Mouse (Mus musculus): ENCODE measurements around the gene Kat6b.
A peak's percentile ranks its signal among the peaks of the same experiment; 100 is the strongest.

Kat6b gene

DNA sequence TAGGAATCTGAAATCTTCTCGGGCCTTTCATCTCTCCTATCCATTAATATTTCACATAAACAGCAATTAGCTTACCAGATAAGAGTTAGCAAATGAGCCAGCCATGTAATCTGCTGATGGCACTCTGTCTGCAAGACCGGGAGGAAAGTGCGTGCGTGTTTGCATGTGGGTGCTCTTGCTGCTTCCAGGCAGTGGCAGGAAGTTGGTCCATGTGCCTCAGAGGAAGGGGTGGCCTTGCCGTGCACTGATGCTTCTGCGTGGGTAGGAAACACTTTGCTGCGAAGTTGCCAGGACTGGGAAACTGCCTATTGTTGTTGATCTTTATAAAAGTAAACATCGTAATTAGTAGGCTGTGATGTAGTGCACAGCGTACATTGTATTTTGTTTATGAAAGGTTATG lies 42.0 kb downstream of the Kat6b start:
- DNase-seq (ENCODE audit: low read depth, low spot score) = no peak

DNA sequence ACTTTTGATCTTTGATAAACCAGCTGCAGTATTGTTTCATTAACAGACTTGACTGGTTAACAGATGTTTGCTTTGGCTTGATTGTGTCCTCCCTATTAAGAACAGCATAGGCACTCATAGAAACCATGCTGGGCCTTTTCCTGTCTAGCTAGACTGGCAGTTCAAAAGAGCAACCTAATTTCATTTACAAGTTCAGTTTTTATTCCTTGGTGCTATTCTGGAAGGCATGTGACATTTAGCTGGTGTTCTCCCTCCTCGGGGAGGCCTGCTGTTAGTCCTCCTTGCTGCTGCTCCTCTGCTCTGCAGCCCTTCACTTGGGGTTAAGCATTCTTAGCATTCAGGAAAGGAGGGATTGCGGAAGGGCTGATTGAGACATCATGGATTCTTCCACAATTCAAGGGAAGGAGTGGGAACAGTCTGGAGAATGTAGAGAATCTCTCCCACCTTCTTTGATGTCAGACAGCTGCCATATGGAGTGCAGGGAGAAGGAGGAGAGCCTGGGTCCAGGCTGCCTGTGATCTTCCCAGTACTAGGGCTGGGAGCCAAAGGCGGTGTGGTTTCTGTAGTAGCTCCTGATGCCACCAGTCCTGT lies 42.7 kb downstream of the Kat6b start:
- DNase-seq (ENCODE audit: low read depth, low spot score) = peak; percentile 45

DNA sequence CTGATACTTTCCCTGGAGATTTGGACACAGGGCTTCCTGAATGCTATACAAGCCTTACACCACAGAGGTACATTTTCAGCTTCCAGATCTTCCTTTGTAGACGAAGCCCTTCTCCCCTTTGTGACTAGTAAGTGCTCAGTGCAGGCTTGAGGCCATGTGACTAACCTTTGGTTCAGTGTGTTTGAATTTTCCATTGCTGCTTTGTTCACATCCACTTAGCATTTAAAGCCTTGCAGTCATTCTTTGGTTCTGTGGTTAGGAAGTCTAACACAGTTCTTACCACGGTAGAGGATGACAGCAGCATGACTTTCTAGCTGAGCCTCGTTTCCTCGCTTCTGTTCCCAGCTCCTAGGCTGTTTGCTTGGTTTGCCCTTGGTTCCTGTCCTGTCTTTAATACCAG lies 44.4 kb downstream of the Kat6b start:
- no peak for DNase-seq (ENCODE audit: low read depth, low spot score)

DNA sequence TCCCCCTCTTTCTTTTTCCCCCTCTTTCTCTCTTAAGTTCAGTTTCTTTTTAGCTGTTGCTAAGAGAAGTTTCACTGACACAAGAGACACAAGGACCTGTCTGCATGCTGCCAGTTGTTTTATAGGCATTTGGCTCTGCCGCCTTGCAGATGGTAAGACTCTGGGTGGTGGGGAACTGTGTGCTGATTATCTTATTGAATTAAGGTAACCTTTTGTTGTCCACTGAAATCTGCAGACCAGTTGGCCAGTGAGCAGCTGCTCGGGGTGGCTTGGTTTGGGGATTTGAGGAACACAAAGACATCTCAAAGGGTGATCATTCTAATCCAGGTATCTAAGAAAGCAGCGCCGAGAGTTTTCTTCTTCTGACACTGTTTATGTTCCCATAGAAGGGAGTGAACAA lies 52.3 kb downstream of the Kat6b start:
- no peak for DNase-seq (ENCODE audit: low read depth, low spot score)

DNA sequence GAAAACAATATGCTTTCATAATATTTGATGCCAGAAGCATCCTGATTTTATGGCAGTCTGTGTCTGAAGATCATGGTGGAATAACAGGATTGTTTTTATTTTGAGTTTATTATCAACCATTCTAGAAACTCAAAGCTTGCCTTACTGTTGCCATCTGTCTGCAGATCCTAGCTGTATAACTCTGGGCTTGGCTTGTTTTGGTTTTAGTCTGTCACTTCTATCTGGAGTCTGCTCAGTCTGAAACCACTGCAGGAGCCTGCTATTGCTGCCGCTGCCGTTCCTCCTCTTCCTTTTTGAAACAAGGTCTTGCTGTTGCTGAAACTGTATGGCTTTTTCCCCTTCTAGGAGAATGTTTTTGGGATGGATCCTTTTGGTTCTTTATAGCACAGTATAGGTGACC lies 52.8 kb downstream of the Kat6b start:
- DNase-seq (ENCODE audit: low read depth, low spot score) = no peak

DNA sequence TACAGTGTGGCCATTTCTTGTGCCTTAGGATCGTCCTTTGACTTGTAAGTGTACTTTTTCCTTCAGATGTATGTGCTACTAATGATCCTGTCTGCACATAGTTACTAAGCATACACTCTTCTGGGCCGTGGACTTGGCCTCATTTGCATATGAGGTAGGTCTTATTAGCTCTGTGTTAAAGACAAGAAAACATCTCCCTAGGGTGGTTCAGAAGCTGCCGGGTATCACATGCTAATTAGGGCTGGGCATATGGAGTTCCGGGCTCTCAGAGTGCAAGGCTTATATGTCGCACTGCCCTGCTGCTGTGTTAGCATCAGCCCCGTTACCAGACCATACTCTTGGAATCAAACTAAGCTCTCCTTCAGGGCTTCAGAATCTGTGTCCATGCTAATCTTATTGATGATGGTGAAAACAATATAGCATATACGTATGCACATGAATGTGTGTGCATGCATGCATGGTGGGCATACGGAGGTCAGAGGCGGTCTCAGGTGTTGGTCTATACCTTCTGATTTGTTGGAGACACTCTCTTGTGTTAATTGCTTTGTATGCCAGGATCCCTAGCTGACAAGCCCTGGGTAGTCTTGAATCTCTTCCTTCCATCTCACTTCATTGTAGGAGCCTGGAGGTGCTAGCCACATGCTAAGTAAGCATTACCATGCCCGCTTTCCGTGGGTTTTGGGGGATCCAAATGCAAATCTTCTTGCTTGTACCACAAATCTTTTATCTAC lies 53.5 kb downstream of the Kat6b start:
- DNase-seq (ENCODE audit: low read depth, low spot score) = no peak

DNA sequence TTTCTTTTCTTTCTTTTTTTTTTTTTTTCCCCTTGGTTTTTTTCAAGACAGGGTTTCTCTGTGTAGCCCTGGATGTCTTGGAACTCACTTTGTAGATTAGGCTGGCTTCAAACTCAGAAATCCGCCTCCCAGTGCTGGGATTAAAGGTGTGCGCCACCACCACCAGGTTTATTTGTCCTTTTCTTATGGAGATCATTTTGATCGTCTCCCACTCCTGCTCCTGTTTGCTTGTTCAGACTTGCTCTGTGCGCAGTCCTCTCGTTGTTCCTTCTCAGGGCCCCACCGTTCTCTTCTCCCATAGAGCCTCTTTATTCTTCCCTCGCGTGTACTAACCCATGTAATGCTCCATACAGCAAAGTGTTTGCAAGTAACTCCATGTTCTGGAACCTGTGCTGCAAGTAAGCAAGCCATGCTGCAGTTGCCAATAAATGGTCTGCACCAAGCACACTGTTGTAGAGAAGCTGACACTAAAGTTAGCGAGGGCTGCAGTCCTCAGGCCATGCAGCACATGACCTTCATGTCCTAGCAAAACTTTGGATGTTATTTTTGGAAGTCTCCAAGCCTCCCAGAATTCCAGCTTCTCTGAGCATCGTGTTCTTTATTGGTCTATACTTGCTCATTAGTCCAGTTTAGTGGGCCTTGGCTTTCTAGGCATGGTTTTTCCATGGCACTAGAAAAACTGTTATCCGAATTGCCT lies 55.4 kb downstream of the Kat6b start:
- DNase-seq (ENCODE audit: low read depth, low spot score) = no peak

DNA sequence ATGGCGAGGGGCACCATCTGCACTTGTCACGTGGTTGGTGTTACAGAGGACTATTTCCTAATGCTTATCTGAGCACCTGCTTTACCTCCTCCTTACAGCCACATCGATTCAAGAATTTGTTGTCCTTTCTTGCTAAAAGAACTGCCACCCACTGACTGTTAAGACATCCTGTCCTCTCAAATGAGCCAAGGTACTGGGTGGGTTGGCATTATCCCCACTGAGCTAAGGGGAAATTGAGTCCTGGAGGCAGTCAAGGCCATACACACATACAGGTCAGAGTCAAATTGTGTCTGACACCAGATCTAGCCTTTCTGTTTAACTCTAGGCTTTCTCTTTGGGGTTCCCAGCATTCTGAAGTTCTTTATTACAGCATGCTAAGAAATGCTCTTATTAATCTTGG lies 56.6 kb downstream of the Kat6b start:
- no peak for DNase-seq (ENCODE audit: low read depth, low spot score)

DNA sequence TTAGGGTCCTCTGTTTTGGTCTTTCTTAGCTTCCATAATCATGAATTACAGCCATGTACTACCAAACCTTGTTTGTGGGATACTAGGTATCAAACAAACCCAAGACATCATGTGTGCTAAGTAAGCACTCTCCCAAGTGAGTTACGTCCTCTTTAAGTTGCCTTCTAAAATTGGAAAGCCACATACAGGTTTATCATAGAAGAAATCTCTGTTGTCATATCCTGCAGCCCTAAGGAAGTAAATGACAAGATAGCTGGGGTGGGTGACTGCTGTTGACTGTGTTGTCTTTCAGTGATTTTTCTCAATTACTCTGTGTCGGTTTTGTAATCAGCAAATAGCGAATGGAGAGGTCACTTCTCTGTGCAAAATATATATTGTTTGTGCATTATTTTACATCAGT lies 58.5 kb downstream of the Kat6b start:
- no peak for DNase-seq (ENCODE audit: low read depth, low spot score)

DNA sequence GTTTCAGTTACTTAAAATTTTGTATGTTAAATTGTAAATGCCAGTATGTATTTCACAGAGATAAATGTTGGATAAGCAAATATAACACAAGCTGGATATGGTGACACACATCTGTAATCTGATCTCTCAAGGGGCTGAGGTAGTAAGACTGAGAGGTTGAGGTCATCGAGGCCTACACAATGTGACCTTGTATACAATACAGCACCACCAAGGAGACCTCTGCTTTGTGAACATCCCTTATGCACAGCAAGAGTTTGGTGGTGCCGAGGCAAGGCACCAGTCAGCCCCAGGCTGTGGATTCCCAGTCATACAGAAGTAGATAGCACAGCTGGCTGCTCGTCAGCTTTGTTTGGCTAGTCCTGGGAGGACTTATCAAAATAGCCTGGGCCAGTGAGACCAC lies 59.1 kb downstream of the Kat6b start:
- no peak for DNase-seq (ENCODE audit: low read depth, low spot score)

DNA sequence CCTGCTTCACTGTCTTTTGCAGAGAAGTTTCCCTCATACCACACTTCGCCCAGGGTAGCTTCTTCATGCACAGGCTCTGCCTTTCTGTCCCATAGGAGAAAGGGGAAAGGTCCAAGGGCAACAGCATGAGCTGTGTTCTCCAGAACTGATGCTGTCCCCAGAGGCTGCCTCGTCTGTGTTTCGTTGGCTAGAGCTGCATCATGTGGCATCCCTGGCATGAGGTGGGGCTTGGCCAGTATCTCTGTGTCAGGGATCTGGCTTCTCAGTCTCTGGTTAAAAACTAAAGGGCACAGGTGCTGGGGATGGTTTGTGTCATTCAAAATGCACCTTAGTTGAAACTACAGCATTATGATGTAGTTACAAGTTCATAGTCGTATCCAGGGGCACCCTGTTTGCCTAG lies 64.3 kb downstream of the Kat6b start:
- DNase-seq (ENCODE audit: low read depth, low spot score) = no peak

DNA sequence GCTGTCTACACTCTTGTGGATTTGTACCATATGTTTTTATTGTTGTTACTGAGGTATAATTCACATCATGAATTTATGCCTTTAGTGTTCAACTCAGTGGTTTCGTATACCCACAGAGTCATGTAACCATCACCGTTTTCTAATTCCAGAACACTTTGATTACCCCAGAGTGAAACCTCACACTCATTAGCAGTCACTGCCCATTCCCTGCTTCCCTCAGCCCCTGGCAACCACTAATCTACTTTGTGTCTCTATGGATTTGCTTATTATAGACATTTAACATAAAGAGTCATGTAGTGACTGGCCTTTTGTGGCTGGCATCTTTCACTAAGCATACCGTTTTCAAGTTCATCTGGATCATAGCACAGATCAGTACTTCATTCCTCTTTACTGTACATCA lies 65.1 kb downstream of the Kat6b start:
- DNase-seq (ENCODE audit: low read depth, low spot score) = no peak

DNA sequence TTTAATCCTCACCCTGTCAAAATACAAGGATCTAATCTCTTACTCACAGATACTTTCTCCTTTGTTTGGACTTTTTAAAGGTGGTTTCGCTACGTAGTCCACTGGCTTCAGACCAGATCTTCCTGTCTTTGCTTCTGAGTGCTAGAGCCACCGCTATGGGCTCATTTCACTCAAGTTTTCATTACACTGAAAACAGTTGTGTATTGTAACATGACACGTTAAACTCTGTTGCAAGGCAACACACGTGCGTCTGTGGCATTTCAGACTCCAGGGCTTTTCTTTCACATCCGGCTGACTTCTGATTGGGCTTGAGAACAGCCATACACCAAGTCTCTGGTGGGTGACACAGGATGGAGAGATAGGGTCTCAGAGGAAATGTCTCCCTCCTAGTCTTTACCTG lies 66.1 kb downstream of the Kat6b start:
- peak; percentile 51 for DNase-seq (ENCODE audit: low read depth, low spot score)

DNA sequence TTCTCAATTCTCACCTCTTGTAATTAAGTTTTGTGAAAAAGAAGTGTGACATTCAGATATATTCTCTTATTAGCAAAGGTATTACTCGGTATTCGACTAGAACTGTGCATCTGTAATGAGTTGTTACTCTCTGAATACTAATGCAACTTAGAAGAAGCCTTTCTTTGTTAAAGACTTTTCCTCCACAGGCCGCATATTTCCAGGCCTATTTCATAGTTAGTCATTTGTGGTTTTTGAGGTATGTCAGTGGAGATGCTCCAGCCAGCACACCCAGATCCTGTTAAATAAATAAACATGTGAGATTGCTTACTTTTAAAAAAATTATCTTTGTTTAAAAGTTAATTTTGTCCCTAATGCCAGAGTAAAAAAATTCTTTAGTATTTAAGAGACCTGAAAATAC lies 66.7 kb downstream of the Kat6b start:
- DNase-seq (ENCODE audit: low read depth, low spot score) = no peak

DNA sequence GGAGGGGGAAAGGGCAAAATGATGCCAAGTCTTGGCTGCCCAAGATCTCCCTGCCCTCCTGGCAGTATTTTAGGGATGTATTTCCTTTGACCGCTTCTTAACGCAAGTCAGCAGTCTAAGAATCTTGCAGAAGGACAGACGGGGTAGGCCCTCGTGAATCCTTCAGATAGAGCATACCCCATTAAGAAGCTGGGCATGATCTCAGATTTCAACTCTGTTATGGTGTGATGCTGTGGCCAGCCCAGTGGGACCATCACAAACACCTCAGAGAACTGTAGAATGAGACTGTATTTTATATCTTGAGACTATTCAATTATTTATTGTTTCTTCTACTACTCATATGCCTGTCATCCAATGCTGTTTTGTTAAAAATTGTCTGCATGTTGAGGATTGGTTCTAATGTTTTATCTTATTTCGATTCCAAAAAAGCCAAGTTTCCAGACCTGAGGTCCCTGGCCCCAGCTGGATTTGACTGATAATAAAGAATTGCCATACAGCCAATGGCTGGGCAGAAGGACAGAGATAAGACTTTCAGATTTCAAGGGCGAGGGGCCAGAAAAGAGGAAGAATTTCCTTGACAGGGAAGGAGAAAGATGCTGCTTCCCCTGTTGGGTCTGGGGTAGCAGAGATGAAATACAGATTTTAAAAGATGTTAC lies 67.8 kb downstream of the Kat6b start:
- DNase-seq (ENCODE audit: low read depth, low spot score) = no peak

DNA sequence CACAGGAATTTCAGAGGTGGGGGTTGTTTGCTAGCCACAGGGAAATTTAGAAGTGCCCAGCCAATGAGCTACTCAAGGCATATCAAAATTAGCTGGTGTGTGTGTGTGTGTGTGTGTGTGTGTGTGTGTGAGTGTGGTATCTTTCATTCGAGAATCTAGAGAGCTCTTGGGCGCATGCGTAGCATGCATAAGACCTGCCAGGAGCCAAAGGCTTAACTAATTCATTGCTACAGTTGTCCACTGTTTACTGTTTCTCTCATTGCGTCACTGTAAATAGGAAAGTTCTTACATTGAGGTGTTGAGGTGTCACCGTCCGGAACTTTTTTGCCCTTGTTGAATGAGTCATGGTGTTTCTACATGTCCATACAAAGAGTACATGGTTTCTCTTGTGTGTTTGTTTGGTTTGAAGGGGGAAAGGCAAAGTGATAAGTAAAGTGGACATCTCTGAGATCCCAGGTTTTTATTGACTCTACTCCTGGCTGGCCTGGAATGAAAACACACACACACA lies 68.4 kb downstream of the Kat6b start:
- no peak for DNase-seq (ENCODE audit: low read depth, low spot score)

DNA sequence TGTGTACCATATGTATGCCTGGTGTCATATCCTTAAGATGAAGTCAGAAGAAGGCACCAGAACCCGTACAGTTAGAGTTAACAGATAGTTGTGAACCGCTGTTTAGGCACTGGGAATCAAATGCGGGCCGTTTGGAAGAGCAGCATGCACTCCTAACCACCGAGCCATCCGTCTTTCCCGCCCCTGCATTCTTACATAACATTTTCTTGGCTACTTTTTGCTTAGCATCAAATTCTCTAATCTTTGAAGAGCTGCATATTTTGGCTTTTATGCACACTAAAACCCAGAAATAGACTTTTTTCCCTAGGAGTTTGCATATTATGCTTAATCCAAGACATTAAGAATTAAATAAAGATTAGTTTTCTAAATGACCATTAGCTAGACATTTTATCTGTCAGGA lies 69.3 kb downstream of the Kat6b start:
- DNase-seq (ENCODE audit: low read depth, low spot score) = no peak

DNA sequence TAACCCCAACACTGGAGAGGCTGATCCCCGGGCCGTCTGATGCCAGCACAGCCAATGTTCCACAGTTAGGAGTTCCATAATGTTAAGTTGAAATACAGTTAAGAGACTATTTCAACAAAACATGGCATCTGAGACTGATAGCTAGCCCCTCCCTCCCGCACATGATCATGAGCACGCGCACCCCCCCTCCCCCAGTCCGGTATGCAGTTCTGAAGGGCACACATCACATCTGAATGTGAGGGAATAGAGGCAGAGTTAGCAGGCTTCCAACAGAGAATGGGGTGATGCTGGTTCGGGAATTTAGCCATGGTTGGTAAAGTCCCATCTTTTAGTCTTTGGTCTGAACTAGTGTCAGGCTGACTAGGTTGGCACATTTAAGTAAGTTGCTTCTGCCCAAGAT lies 70.4 kb downstream of the Kat6b start:
- DNase-seq (ENCODE audit: low read depth, low spot score) = no peak

DNA sequence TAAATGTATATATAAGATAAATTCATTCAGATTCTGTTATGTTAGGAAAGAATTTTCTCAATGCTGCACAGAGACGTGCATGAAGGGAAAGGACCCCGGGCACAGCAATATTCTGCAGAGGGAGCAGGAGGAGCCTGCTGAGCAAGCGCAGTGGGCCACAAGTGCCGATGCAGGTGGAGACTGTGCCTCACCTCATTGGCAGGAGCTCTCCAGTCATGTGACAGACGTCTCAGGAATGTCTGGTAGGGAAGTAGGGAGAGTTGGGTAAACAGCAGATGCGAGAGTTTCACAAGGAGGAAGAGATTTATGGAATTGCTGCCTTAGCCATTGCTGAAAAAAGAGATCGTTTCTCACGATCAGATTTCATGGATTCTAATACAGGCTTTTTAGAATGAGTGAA lies 71.7 kb downstream of the Kat6b start:
- peak; percentile 23 for DNase-seq (ENCODE audit: low read depth, low spot score)

DNA sequence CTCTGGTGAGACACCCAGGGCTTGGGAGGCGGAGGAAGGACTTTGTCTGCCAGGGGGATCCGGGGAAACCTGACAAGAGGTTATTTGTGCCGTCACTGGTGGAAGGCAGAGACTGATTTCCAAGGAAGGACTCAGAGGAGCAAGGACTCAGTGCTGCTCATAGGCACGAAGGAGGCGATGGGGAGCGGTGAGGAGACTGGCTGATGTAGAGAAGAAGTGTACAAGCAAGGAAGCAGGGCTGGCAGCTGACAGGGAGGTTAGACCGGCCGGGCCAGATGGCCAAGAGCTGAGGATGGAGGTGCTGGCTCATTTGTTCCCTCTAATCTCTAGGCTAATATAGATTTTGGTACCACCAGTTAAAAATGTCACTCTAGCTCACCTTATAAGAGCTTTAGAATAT lies 72.8 kb downstream of the Kat6b start:
- no peak for DNase-seq (ENCODE audit: low read depth, low spot score)

DNA sequence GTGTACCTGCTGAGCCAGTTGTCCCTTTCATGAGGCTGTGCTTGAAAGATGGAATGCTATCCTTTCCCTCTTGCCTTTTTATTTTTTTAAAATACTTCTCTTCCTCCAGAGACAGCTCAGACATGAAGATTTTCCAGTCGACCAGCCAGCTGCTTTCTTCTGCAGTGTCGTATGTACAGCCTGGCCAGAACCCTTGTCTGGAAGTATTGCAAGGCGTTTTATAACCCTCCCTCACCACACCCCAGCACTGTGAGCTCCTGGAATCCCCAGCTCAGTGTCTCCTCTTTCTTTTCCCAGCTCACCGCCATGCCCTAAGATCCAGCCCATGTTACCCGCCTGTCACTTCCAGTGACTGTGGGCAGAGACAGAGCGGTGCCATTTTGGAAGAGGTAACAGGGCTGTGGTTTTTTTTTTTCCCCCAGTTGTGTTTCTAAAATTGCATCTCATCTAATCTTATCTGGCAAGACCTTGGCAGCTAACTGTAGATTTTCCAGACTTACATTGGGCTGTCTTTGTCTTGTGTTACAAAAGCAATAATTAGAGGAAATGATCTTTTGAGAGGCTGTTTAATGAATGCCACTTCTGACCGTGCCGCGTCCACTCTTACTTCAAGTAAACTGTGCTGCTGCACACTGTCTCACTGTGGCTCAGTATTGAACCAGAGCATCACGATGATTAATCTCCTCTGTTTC lies 77.4 kb downstream of the Kat6b start:
- DNase-seq (ENCODE audit: low read depth, low spot score) = no peak

DNA sequence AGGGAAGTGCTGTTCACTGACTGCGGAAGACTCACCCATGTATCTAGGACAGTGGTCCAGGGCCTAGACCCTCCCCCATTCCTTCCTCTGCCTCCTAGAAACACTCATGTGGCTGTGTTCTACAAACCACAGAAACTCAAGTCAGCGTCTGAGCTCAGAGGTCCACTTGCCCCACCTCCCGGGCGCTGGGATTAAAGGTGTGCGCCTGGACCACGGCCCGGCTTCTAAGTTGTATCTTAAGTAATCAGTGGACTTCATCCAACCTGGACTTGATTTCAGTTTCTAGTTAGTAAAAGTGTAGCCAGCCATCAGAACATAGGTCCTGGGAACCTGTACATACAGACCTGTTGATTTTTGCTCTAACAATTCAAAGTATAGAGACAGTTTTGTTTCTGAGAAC lies 78.2 kb downstream of the Kat6b start:
- no peak for DNase-seq (ENCODE audit: low read depth, low spot score)
